Mouse (Mus musculus): Measurements from ENCODE around the gene Ift122. TPM values are rescaled to one million over a fixed set of nuclear protein-coding genes. Genes with fewer than 3 reads are reported as not detected.

Ift122 gene
- polyA plus RNA-seq, 1 experiment from 2014 or later = 27.2 TPM

GRCm38 (mm10) chr6:115955169-115955568 is 101.9 kb downstream of the Ift122 start:
- ATAC-seq (replicated peaks; ENCODE audit: insufficient number of reproducible peaks, low FRiP score, low TSS enrichment, low read depth) = no peak
- no peak overlapping the region for H3K4me3 ChIP-seq (ENCODE audit: low read depth, low read length)
- no peak overlapping the region for H3K9ac ChIP-seq (replicated peaks; ENCODE audit: low read length)
- DNase-seq (ENCODE audit: low spot score) = no peak
- no peaks in the 10 kb centered on the region for H3K36me3 ChIP-seq (replicated peaks; ENCODE audit: control insufficient read depth, insufficient read depth, low read depth, low read length)
- H3K4me1 ChIP-seq (ENCODE audit: control insufficient read depth, insufficient read depth, low read length) = peaks cover 3% of the 10 kb centered on the region; the same call in 1 of the 2 replicates
- H3K27ac ChIP-seq (replicated peaks; ENCODE audit: low read depth, low read length) = no peak overlapping the region
- no peaks in the 10 kb centered on the region for H3K9me3 ChIP-seq (replicated peaks; ENCODE audit: control insufficient read depth, low read length)
- 80% methylated on average over 4 of the region's 4 CpGs for WGBS
- no peak overlapping the region for H3K4me2 ChIP-seq (ENCODE audit: low read depth, low read length)
- H3K27me3 ChIP-seq (ENCODE audit: control insufficient read depth, insufficient read depth, low read length) = no peaks in the 10 kb centered on the region

- no peak for DNase-seq (ENCODE audit: low spot score)
These were observed 102.4 kb downstream of the Ift122 start for GRCm38 (mm10) chr6:115955664-115956063.

GRCm38 (mm10) chr6:115956418-115956921 is 103.2 kb downstream of the Ift122 start:
- Histone ChIP-seq H3K9me3 (replicated peaks; ENCODE audit: control insufficient read depth, low read length) (no peaks in the 10 kb centered on the region), H3K27me3 (ENCODE audit: control insufficient read depth, insufficient read depth, low read length) (no peaks in the 10 kb centered on the region), H3K4me3 (ENCODE audit: low read depth, low read length) (no peak overlapping the region), H3K9ac (replicated peaks; ENCODE audit: low read length) (no peak overlapping the region), H3K36me3 (replicated peaks; ENCODE audit: control insufficient read depth, insufficient read depth, low read depth, low read length) (no peaks in the 10 kb centered on the region), H3K4me1 (ENCODE audit: control insufficient read depth, insufficient read depth, low read length) (peaks cover 3% of the 10 kb centered on the region; the same call in 1 of the 2 replicates), H3K4me2 (ENCODE audit: low read depth, low read length) (no peak overlapping the region), H3K27ac (replicated peaks; ENCODE audit: low read depth, low read length) (no peak overlapping the region)
- 89% methylated on average over 13 of the region's 13 CpGs for WGBS
- ATAC-seq (replicated peaks; ENCODE audit: insufficient number of reproducible peaks, low FRiP score, low TSS enrichment, low read depth) = no peak
- no peak for DNase-seq (ENCODE audit: low spot score)

More at GRCm38 (mm10) chr6:115955664-115956063, 102.4 kb downstream of the Ift122 start:
- WGBS = 82% methylated on average over 11 of the region's 11 CpGs
- Histone ChIP-seq H3K36me3 (replicated peaks; ENCODE audit: control insufficient read depth, insufficient read depth, low read depth, low read length) (no peaks in the 10 kb centered on the region), H3K27ac (replicated peaks; ENCODE audit: low read depth, low read length) (no peak overlapping the region), H3K4me1 (ENCODE audit: control insufficient read depth, insufficient read depth, low read length) (peaks cover 3% of the 10 kb centered on the region; the same call in 1 of the 2 replicates), H3K4me3 (ENCODE audit: low read depth, low read length) (no peak overlapping the region), H3K9ac (replicated peaks; ENCODE audit: low read length) (no peak overlapping the region), H3K9me3 (replicated peaks; ENCODE audit: control insufficient read depth, low read length) (no peaks in the 10 kb centered on the region), H3K4me2 (ENCODE audit: low read depth, low read length) (no peak overlapping the region), H3K27me3 (ENCODE audit: control insufficient read depth, insufficient read depth, low read length) (no peaks in the 10 kb centered on the region)
- ATAC-seq (replicated peaks; ENCODE audit: insufficient number of reproducible peaks, low FRiP score, low TSS enrichment, low read depth) = no peak

- Histone ChIP-seq H3K4me1 (ENCODE audit: control insufficient read depth, insufficient read depth, low read length) (peaks cover 3% of the 10 kb centered on the region; the same call in 1 of the 2 replicates), H3K36me3 (replicated peaks; ENCODE audit: control insufficient read depth, insufficient read depth, low read depth, low read length) (no peaks in the 10 kb centered on the region), H3K4me2 (ENCODE audit: low read depth, low read length) (no peak overlapping the region), H3K9ac (replicated peaks; ENCODE audit: low read length) (no peak overlapping the region), H3K27ac (replicated peaks; ENCODE audit: low read depth, low read length) (no peak overlapping the region), H3K9me3 (replicated peaks; ENCODE audit: control insufficient read depth, low read length) (no peaks in the 10 kb centered on the region), H3K27me3 (ENCODE audit: control insufficient read depth, insufficient read depth, low read length) (no peaks in the 10 kb centered on the region), H3K4me3 (ENCODE audit: low read depth, low read length) (no peak overlapping the region)
- ATAC-seq (replicated peaks; ENCODE audit: insufficient number of reproducible peaks, low FRiP score, low TSS enrichment, low read depth) (0 out of 2 replicates have a peak, but pooled peaks have one; percentile 5), DNase-seq (ENCODE audit: low spot score) (peak; percentile 24)
- WGBS = 37% methylated on average over 16 of the region's 16 CpGs
These were observed 103.8 kb downstream of the Ift122 start for GRCm38 (mm10) chr6:115956922-115957601.

GRCm38 (mm10) chr6:115957681-115958080 is 104.4 kb downstream of the Ift122 start:
- DNase-seq (ENCODE audit: low spot score) = peak; percentile 63
- no peak overlapping the region for H3K4me2 ChIP-seq (ENCODE audit: low read depth, low read length)

GRCm38 (mm10) chr6:115958445-115958844 is 105.2 kb downstream of the Ift122 start:
- Histone ChIP-seq H3K27me3 (ENCODE audit: control insufficient read depth, insufficient read depth, low read length) (no peaks in the 10 kb centered on the region; the same call in 1 of the 2 replicates), H3K27ac (replicated peaks; ENCODE audit: low read depth, low read length) (no peak overlapping the region), H3K9me3 (replicated peaks; ENCODE audit: control insufficient read depth, low read length) (no peaks in the 10 kb centered on the region), H3K4me3 (ENCODE audit: low read depth, low read length) (no peak overlapping the region), H3K4me2 (ENCODE audit: low read depth, low read length) (no peak overlapping the region), H3K9ac (replicated peaks; ENCODE audit: low read length) (no peak overlapping the region), H3K36me3 (replicated peaks; ENCODE audit: control insufficient read depth, insufficient read depth, low read depth, low read length) (no peaks in the 10 kb centered on the region), H3K4me1 (ENCODE audit: control insufficient read depth, insufficient read depth, low read length) (peaks cover 3% of the 10 kb centered on the region; the same call in 1 of the 2 replicates)
- no peak for DNase-seq (ENCODE audit: low spot score)
- no peak for ATAC-seq (replicated peaks; ENCODE audit: insufficient number of reproducible peaks, low FRiP score, low TSS enrichment, low read depth)
- WGBS = 91% methylated on average over 9 of the region's 9 CpGs

More at GRCm38 (mm10) chr6:115957681-115958080, 104.4 kb downstream of the Ift122 start:
- 0 out of 2 replicates have a peak, but pooled peaks have one; percentile 25 for ATAC-seq (replicated peaks; ENCODE audit: insufficient number of reproducible peaks, low FRiP score, low TSS enrichment, low read depth)
- no peaks in the 10 kb centered on the region for H3K9me3 ChIP-seq (replicated peaks; ENCODE audit: control insufficient read depth, low read length)
- H3K9ac ChIP-seq (replicated peaks; ENCODE audit: low read length) = 0 out of 2 replicates have a peak overlapping the region, but pooled peaks have one; percentile 26
- H3K27me3 ChIP-seq (ENCODE audit: control insufficient read depth, insufficient read depth, low read length) = no peaks in the 10 kb centered on the region; the same call in 1 of the 2 replicates
- WGBS = 22% methylated on average over 6 of the region's 6 CpGs
- peaks cover 3% of the 10 kb centered on the region; the same call in 1 of the 2 replicates for H3K4me1 ChIP-seq (ENCODE audit: control insufficient read depth, insufficient read depth, low read length)
- no peak overlapping the region for H3K27ac ChIP-seq (replicated peaks; ENCODE audit: low read depth, low read length)
- no peak overlapping the region for H3K4me3 ChIP-seq (ENCODE audit: low read depth, low read length)
- H3K36me3 ChIP-seq (replicated peaks; ENCODE audit: control insufficient read depth, insufficient read depth, low read depth, low read length) = no peaks in the 10 kb centered on the region

- Histone ChIP-seq H3K4me2 (ENCODE audit: low read depth, low read length) (no peak overlapping the region), H3K4me1 (ENCODE audit: control insufficient read depth, insufficient read depth, low read length) (peaks cover 3% of the 10 kb centered on the region; the same call in 1 of the 2 replicates), H3K27ac (replicated peaks; ENCODE audit: low read depth, low read length) (no peak overlapping the region), H3K9me3 (replicated peaks; ENCODE audit: control insufficient read depth, low read length) (no peaks in the 10 kb centered on the region), H3K9ac (replicated peaks; ENCODE audit: low read length) (no peak overlapping the region), H3K27me3 (ENCODE audit: control insufficient read depth, insufficient read depth, low read length) (no peaks in the 10 kb centered on the region; the same call in 1 of the 2 replicates), H3K36me3 (replicated peaks; ENCODE audit: control insufficient read depth, insufficient read depth, low read depth, low read length) (no peaks in the 10 kb centered on the region), H3K4me3 (ENCODE audit: low read depth, low read length) (no peak overlapping the region)
- 65% methylated on average over 7 of the region's 7 CpGs for WGBS
- ATAC-seq (replicated peaks; ENCODE audit: insufficient number of reproducible peaks, low FRiP score, low TSS enrichment, low read depth) (no peak), DNase-seq (ENCODE audit: low spot score) (no peak)
These were observed 106.0 kb downstream of the Ift122 start for GRCm38 (mm10) chr6:115959151-115959691.

- H3K4me1 ChIP-seq (ENCODE audit: control insufficient read depth, insufficient read depth, low read length) = peaks cover 3% of the 10 kb centered on the region; the same call in 1 of the 2 replicates
- no peak overlapping the region for H3K9ac ChIP-seq (replicated peaks; ENCODE audit: low read length)
- no peaks in the 10 kb centered on the region; the same call in 1 of the 2 replicates for H3K27me3 ChIP-seq (ENCODE audit: control insufficient read depth, insufficient read depth, low read length)
- H3K27ac ChIP-seq (replicated peaks; ENCODE audit: low read depth, low read length) = no peak overlapping the region
- H3K4me2 ChIP-seq (ENCODE audit: low read depth, low read length) = no peak overlapping the region
- DNase-seq (ENCODE audit: low spot score) = no peak
- H3K9me3 ChIP-seq (replicated peaks; ENCODE audit: control insufficient read depth, low read length) = no peaks in the 10 kb centered on the region
- no peak overlapping the region for H3K4me3 ChIP-seq (ENCODE audit: low read depth, low read length)
- ATAC-seq (replicated peaks; ENCODE audit: insufficient number of reproducible peaks, low FRiP score, low TSS enrichment, low read depth) = no peak
- WGBS = 94% methylated on average over 19 of the region's 19 CpGs
- no peaks in the 10 kb centered on the region for H3K36me3 ChIP-seq (replicated peaks; ENCODE audit: control insufficient read depth, insufficient read depth, low read depth, low read length)
These were observed 107.1 kb downstream of the Ift122 start for GRCm38 (mm10) chr6:115960322-115960721.
